Mouse (Mus musculus): ENCODE data around the gene Fam185a. TPM values are rescaled to one million over a fixed set of nuclear protein-coding genes. Genes with fewer than 3 reads are reported as not detected.

The Fam185a gene
- polyA plus RNA-seq (2014; fragmentation: Illumina TruSeq; extraction: RNeasy Lipid Tissue Mini Kit (QIAGEN cat#74804); ENCODE audit: low read depth, low replicate concordance): 29.2 TPM

DNA sequence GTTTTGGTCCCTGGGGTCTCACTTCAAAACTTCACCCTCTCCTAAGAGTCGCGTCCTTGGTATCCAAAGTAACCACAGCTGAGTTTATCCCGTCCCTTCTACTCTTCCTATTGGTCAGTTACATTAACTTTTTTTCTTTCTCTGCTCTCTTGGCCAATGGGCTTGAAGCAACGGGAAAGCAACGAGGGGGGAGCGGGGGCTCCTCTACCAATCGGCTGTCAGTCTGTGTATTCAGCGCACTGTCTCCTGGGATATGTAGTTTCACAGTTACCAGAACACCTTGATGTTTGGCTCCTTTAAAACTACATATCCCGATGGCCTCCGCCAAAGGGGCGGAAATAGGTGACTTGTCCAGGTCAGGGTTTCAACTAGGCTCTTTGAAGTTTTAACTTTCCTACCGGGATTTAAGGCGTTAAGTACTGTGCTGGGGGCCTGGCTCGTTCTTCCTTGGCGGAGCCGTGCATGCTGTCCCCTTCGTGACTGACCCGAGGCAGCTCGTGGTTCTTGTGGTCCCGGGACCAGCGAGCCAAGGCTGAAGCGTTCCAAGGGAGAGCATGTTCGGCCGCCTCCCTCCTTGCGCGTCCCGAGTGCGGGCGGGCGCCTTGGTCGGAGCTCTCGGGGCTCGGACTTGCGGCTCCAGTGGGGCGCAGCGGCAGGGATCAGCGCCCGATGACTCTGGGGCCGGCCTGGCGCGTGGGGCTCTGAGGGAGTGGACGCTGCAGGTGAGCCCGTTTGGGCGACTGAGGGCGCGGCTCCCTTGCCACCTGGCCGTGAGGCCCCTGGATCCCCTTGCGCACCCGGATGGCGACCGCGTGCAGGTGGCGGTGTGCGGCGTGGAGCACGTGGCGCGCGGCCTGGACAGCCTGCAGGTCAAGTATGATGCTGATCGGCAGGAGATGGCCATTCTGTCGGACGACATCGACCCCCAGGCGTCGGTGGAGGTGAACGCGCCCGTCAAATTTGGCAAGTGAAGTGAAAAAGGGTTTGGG lies at the start of gene Fam185a, which contains the start of gene Ccdc146:
Gene Fam185a, plus strand, starts transcription at position 345 of the 989 bp plus-strand sequence.
Gene Ccdc146, minus strand, starts transcription at position 64 of the 989 bp plus-strand sequence.

Other genes starting within 250 kb of the Fam185a start
- gene Gsap, start 238.7 kb upstream of the Fam185a start, polyA plus RNA-seq (2014; fragmentation: Illumina TruSeq; extraction: RNeasy Lipid Tissue Mini Kit (QIAGEN cat#74804); ENCODE audit: low read depth, low replicate concordance): 6.8 TPM
- gene Fgl2, start 52.3 kb upstream of the Fam185a start, polyA plus RNA-seq (2014; fragmentation: Illumina TruSeq; extraction: RNeasy Lipid Tissue Mini Kit (QIAGEN cat#74804); ENCODE audit: low read depth, low replicate concordance): 37.4 TPM
- not detected for gene Ccdc146, start 281 bp upstream of the Fam185a start, polyA plus RNA-seq (2014; fragmentation: Illumina TruSeq; extraction: RNeasy Lipid Tissue Mini Kit (QIAGEN cat#74804); ENCODE audit: low read depth, low replicate concordance)
- gene Lrrc17, start 118.6 kb downstream of the Fam185a start, polyA plus RNA-seq (2014; fragmentation: Illumina TruSeq; extraction: RNeasy Lipid Tissue Mini Kit (QIAGEN cat#74804); ENCODE audit: low read depth, low replicate concordance): 3.0 TPM
- gene Fbxl13, start 220.7 kb downstream of the Fam185a start, polyA plus RNA-seq (2014; fragmentation: Illumina TruSeq; extraction: RNeasy Lipid Tissue Mini Kit (QIAGEN cat#74804); ENCODE audit: low read depth, low replicate concordance): not detected
- gene Armc10, start 220.9 kb downstream of the Fam185a start, polyA plus RNA-seq (2014; fragmentation: Illumina TruSeq; extraction: RNeasy Lipid Tissue Mini Kit (QIAGEN cat#74804); ENCODE audit: low read depth, low replicate concordance): 54.8 TPM